Mouse (Mus musculus) left cerebral cortex, postnatal 10 days (tissue): ENCODE measurements around the gene Ubash3b. TPM values are rescaled to one million over a fixed set of nuclear protein-coding genes. Genes with fewer than 3 reads are reported as not detected.
A peak's percentile ranks its signal among the peaks of the same experiment; 100 is the strongest.

Experiments used
- DNase-seq, 2 experiments: peaks; one replicate each; pipeline ENCODE4 v3.0.0; 2021 to 2022; ENCODE audit warnings: low spot score in 2 of 2, mixed read lengths in 1 of 2; ENCODE audit errors: extremely low spot score in 1 of 2
- intact Hi-C: fragments of 180-260 bp; cut with DNase I; formaldehyde crosslinking; loops from one replicate; pipeline ENCODE4 v1.15.1; 2025
- total RNA-seq, 2 experiments: library from RNA; stranded (reverse); gene quantifications; 2 replicates each; pipeline ENCODE4 v1.2.3; 2021

The Ubash3b gene
- total RNA-seq, 2 experiments from 2014 or later: 30.4 to 31.7 TPM

DNA sequence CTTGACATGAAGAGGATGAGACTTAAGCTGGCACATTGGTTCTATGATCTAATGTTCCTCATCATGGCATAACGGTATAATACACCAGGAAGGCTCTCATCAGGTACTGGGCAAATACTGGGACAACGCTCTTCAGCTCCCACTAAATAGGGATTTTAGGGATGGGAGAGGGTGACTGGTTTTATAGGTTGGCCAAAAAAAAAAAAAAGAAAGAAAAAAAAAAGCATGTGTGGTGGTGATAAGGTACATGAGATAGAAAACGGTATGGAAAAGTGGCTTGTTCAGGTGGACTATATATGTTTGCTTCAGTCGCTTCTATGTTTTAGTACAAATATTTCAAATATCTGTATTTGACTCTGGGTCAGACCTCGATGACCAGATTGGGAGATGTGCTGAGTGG, 86.0 kb downstream of the Ubash3b start:
- no peak for DNase-seq
- intact Hi-C loops: no loop called here

DNA sequence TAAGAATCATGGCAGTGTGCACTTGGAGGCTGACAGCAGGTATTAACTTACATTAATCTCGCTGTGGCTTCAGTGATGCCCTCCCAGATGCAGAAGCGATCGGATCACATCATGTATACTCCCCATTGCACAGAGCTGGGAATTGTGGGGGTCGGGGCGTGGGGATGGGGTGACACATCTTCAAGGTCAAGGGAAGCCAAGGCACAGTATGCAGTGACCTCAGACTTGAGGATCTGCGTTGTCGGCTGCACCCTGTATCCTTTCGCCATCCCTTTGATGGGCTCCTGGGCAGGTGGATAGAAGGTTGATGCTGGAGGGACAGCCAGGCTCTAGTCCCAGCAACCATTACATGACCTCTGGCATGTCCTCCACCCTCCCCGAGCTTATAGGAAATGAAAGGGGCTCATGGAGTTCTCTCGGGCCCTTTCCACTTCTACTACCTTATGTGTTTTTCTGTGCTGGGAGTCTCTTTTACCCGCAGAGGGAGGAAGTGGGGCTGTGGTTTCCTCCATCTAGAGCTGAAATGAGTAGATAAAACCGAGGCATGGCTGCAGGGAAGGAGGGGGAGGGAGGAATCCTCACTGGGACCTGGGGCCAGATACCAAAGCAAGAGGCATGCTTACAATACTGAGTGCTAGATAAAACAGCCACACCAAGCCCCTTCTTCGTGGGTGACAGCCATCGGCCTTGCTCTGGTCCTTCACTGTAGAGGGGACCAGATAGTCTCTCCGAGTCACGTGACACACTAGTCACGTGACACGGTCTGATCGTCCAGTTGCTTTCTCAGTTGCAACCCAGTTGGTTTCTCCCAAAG, 88.1 kb downstream of the Ubash3b start:
- intact Hi-C loops: no loop called here
- DNase-seq: no peak

DNA sequence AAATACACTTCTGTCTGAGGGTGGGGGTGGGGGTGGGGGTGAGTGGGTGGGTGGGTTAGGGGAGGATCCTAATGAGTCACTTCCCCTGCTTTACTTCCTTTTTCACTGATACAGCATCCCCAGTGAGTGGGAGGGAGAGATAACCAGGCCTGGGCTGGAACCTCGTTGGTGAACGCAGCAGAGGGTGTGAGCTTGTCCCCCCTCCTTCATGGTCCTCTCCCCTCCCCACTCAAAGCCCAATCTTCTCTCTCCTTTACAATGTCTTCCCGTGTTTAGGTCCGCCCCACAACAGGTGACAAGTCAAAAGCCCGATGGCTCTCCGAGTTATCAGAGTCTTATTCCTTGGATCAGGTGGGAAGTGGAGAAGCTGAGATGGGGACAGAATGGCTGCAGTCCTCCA, 88.7 kb downstream of the Ubash3b start:
- no peak for DNase-seq
- intact Hi-C loops: no loop called here

DNA sequence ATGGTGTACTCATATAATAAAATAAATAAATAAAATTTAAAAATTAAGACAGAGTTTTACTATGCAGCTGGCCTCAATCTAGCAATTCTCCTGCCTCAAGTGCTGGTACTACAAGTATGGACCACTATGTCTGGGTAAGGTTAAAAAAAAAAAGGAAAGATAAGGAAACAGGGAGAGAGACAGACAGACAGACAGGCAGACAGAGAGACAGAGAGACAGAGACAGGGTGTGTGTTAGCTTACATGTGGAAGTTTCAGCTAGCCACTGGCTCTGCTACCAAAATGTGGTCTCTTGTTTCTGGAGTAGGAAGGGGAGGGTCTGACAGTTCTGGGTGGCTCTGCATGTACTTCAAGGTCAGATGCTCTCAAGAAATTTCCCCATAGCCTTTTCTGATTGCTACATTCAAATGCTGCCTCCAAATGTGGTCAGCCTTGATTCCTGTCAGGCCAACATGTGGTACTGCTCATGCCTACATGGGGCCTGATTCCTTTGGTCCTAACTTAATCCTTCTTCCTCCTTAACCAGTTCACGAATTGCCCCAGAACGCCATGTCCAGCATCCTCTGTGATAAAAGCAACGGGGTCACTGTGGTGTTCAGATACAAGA, 89.5 kb downstream of the Ubash3b start:
- intact Hi-C loops: no loop called here
- DNase-seq: no peak

DNA sequence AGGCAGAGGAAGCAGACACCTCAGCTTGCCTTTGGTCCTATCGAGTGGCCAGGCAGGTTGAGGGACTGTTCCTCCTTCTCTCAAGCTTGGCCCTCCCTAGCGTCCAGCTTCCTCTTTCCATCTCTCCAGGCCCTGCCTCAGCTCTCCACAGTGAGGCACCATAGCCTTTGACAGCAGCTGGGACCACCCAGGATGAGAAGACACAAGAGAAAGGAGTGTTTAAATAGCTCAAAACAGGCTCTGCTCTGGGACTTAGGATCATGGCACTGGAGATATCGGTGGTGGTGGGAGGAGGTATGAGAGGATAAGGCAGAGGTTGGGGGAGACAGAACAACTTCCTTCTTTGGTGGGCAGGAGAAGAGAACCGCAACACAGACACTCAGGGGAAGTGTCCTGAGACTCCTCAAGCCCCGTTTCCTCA, 90.7 kb downstream of the Ubash3b start:
- DNase-seq: no peak

DNA sequence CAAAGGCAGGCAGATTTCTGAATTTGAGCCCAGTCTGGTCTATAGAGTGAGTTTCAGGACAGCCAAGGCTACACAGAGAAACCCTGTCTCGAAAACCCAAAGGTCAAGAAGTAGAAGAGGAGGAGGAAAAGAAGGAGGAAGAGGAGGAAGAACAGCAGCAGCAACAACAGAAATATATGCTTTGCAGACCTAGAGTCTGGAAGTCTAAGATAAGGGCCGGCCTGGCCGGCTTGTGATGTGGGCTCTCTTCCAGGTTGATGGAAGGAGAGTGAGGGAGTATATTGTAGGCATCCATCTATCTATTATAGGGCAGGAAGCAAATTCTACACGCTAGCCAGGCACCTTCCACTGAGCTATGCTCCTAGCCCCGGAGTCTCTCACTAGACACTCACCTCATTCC, 92.0 kb downstream of the Ubash3b start:
- intact Hi-C loops: no loop called here
- no peak for DNase-seq

More for the DNA sequence above, 90.7 kb downstream of the Ubash3b start:
- intact Hi-C loops: no loop called here

DNA sequence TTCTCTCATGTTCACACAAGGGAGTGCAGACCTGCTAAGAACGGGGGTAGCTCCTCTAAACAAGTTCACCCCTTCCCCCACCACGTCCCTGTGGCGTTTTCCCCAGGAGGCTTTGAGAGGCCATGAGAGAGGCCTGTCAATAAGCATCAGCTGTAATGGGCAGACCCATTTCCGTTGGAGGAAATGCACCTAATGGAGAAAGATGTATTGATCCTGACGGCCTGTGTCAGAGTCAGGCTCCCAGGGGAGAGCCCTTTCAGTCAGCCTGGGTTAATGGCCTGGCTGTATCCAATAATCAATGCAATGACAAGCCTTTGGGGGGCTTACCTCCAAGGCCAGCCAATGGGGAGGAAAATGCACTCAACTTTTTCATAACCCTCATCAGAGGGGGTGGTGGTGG, 100.1 kb downstream of the Ubash3b start:
- no peak for DNase-seq
- intact Hi-C loops: no loop called here

DNA sequence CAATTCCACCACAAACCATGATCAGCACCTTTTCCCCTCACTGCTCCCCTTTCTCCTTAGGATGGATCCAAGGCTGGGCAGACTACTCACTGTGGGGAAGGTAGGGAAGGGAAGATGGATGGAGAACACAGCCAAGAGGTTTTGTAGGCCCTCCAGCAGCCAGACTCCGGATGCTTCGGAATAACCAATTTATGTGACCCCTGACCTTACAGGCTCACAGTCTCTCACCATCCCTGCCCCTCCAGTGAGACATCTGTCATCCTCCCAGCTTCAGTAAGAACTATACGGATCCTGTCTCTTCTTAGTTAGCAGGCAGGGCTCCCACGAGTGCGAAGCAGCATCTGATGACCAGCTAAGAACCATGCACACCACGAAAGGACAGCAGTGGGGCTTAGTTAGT, 100.9 kb downstream of the Ubash3b start:
- DNase-seq: no peak
- intact Hi-C loops: no loop called here

DNA sequence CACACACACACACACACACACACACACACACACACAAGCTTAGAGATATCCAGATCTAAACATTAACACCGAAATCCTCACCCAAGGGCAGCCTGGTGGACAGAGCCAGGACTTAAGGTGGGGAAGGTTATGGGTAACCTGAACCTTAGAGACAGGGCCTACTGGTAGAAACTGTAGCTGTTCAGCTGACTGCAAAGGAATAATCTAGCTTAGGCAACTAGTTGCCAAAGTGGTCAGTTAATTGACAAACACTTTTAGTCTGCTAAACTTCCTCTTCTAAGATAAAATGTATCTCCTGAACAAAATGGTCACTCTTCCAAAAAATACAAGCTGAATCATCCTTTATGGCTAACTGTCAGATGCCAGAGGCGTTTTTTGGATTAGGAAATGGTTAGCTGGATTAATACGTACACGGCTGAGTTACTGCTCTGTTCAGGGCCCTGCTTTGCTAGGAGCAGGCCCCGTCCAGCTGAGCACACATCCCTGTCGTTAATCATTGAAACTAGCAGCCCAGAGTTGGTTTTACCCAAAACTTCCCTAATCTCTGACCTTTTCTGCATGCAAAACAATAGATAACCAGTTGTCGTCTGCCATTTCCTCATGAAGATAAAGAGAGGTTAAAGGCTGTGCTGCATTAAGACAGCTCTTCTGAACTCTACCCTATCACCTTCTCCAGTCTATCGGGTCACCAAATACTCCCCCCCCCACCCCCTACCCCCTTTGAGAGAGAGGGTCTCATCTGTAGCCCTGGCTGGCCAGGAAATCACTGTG, 102.5 kb downstream of the Ubash3b start:
- no peak for DNase-seq

DNA sequence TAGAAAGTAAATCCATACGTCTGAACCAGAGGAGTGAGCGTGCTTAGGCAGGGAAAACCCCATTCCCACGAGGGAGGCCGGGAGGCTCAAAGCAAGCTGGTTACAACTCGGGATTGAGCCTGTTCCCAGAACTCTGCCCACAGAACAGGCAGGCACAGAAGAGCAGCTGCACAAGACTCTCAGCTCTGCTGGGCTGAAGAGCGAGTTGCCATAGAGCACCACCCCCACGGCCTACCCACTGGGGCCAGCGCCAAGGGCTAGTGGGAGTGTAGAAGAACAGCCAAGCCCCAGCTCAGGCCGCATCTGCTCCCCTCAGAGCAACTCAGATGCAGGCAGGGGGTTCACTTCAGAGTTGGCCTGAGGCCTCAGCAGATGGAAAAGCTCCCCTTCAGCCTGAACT, 107.3 kb downstream of the Ubash3b start:
- intact Hi-C loops: no loop called here
- DNase-seq: peak; percentile 76 to 81

More for the DNA sequence above, 102.5 kb downstream of the Ubash3b start:
- intact Hi-C loops: no loop called here

DNA sequence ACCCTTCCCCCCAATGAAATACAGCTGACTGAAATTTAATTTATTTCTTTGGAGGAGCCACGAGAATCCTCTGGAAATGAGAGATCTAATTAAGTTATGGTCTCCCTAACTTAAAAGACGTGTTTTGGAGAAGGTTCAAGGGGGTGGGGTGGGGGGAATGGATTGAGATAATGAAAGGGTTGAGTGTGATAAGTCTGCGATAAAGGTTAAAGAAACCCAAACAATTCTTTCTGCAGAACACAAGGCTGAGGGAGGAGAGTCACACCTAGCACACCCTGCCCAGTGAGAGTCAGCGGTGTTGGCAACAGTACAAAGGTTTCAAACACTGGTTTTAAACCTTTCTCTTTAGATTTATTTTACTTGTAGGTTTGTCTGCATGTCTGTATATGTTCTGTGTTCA, 108.0 kb downstream of the Ubash3b start:
- DNase-seq: no peak
- intact Hi-C loops: no loop called here

DNA sequence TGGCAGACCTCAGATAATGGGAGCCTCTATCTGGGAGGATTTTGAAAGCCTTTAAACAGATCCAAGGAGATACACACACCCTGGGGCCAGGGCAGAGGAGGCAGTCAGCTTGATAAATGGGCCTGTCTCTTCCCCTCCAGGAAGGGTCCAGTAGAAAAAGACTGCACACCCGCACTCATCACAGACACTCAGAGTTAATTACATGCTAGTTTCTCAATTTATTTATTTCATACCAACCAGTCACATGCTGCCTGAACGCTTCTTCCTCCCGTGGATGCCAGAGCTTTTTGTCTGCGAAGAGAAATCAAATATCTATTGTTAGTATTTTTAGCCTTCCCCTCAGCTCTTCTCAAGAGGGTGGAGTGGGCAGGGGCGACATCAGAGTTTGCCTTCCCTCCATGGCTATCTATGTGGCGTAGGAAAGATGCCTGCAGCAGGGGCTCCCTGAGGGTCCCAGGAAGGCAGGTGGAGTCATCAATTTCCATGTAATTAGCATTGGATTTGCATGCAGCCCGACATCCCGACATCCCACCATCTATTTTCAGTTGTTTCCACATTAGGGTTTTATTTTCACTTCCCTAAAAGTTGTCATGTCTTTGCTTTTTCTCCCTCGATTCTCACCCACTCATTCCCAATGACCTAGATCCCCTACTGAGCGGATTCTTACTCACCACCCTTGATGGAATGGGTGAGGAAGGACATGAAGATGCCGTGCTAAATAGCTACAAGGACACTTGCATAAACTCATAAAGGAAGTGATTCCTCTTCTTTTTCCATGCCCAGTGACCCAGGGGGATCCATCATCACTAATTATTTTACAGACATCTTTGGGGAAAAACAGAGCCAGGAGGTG, 110.2 kb downstream of the Ubash3b start:
- DNase-seq: no peak
- intact Hi-C loops: no loop called here

DNA sequence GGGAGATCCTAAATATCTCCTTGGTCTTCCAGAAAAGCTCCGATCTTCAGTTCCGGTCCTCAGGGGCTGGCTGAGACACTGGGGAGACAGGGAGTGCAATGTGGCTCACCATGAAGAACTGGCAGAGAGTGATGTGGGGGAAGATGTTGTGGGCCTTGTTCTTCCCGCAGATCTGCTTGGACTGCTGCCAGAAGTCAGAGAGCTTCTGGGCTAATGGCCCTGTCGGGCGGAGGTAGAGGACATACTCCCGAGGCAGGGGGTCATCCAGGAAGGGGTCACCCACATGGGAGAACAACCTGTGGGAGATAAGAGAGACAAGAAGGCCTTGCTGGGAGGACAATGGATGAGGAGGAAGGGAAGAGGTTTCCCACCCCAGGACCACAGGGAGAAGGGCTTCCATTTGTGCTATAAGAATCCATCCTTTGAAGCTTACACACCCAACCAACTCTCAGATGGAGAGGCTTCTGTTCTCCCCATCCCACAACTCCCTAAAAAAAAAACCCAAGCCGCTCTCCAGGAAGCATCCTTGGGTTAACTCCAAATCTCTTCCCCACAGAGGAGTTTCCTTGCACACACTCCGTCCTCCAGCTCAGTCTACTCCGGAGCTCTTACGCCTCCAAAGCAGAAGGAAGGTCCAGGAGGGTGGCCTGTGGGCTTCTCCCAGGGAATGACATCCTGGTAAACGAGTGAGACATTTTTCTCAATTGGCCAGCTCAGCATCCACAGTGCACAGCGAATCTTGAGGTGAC, 111.0 kb downstream of the Ubash3b start:
- DNase-seq: no peak
- intact Hi-C loops: no loop called here

DNA sequence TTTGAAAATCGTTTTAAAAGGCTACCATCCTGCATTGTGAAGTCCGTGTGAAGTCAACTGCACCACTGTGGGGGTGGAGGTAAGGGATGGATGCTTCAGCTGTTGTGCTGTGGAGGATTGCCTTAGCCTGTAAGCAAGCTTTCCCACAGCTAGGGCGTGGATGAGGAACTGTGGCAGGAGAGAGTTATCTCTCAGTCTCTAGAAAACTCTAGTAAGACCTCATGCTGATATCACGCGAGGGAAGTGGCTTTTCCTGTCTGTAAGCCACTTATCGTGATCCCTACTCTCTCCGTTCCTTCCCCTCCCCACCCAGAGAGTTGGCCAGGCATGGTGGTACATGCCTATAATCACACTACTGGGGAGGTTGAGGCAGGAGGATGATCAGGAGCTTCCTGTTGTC, 112.2 kb downstream of the Ubash3b start:
- intact Hi-C loops: no loop called here
- DNase-seq: no peak

DNA sequence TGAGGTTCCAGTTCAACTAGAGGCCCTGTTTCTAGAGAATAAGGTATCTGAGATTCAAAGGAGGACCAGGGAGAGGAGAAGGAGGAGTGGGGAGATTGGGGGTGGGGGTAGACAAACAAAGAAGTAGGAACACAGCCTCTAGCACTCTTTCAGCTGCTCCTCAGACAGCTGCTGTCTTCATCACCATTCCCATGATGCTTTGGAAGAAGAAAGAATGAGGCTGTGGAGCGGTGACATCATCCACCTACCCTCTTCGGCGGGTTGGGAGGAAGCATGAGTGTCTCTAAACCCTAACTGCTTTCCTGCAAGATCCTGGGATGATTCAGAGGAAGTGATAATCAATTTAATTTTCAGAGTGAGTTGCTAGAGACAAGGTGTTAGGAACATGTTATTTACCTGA, 112.7 kb downstream of the Ubash3b start:
- intact Hi-C loops: no loop called here
- DNase-seq: no peak

DNA sequence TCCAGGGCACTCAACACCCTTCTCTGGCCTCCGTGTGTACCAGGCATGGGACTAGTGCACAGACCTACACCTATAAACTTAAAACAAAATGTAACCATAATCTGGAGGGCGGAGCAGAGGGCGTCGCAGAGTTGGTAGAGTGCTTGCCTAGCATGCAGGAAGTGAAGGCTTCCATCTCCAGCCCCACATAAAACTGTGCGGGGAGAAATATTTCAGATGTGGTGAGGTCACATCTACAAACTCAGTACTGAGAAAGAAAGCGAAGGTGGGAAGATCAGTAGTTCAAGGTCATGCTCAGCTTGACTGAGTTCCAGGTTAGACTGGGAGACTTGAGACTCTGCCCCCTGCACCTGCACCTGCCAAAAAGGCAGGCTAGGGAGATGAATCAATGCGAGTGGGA, 113.3 kb downstream of the Ubash3b start:
- intact Hi-C loops: no loop called here
- no peak for DNase-seq

DNA sequence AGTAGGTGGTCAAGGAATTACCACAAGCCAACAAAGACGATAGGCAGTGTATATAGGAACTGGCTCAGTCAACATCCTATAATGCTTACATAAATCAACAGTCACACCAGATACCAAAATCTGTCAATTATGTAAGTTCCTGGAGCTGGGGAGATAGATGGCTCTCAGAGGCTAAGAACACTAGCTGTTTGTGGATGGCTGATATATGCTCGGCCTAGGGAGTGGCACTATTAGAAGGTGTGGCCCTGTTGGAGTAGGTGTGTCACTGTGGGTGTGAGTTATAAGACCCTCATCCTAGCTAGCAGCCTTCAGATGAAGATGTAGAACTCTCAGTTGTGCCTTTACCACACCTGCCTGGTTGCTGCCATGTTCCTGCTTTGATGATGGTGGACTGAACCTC, 113.8 kb downstream of the Ubash3b start:
- intact Hi-C loops: no loop called here
- DNase-seq: no peak

DNA sequence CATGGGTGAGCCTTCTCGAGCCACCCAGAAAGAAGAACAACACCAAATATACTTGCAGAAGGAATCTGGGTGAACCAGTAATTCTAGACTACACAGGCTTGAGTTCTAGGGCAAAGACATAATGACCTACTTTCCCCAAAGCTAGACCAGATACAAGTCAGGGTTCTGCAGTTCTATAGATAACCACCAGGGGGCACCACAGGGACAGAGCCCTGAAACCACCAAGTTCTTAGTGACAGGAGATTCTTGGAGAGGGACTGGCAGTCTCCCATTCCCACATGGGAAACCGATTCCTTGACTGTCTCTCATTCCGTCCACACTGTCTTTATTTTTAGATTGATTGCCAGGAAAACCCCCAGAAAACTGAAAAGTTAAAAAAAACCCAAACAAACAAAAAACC, 116.9 kb downstream of the Ubash3b start:
- peak; percentile 80 to 82 for DNase-seq
- intact Hi-C loops: loop anchor here (2.0 to 5.0 kb wide), 2 partner anchors 113 to 138 kb away; no protein-coding TSS in a partner anchor
